Mouse (Mus musculus): ENCODE results near the gene Tyw3. TPM values are rescaled to one million over a fixed set of nuclear protein-coding genes. Genes with fewer than 3 reads are reported as not detected.

Tyw3 gene
- polyA plus RNA-seq, 1 experiment from 2014 or later: 10.7 TPM

DNA sequence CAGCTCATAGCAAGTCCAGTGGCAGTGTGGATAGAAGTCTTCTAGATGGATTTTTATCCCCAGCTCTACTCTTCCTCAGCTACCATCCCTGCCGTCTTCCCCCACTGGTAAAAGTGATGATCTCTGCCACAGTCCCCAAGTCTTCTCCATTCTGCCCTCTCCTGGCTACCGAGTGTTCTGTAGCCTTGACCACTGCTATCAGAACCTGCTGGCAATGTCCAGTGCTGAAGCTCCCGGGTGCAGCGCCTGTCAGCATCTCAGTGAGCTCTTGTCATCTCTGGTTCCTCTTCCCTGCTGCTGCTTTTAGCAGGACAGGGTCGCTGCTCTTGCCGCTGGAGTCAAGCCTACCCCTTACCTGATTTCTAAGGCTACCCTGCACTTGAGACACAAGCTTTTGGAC, 70.3 kb downstream of the Tyw3 start:
- Histone ChIP-seq H3K36me3 (ENCODE audit: control insufficient read depth, insufficient read depth, low read length) (no peaks in the 10 kb centered on the region), H3K27ac (ENCODE audit: low read depth, low read length) (no peak overlapping the region), H3K9me3 (ENCODE audit: control insufficient read depth, low read length) (no peaks in the 10 kb centered on the region), H3K4me3 (ENCODE audit: low read depth, low read length) (no peak overlapping the region), H3K27me3 (replicated peaks; ENCODE audit: control insufficient read depth, insufficient read depth, low read length) (no peaks in the 10 kb centered on the region), H3K4me2 (no peak overlapping the region), H3K4me1 (replicated peaks; ENCODE audit: control insufficient read depth, insufficient read depth, low read length) (no peaks in the 10 kb centered on the region), H3K9ac (ENCODE audit: low read depth, low read length) (no peak overlapping the region)
- WGBS: 32% methylated on average over 6 of the region's 6 CpGs
- ATAC-seq (replicated peaks; ENCODE audit: low FRiP score) (no peak), DNase-seq (ENCODE audit: low spot score) (no peak)

Other genes with a start within 250 kb of the Tyw3 start
- gene Cryz, start 393 bp downstream of the Tyw3 start, polyA plus RNA-seq (2014; fragmentation: Nextera tagmentation; extraction: Ambion mirVana): 22.0 and 24.7 TPM in 2 replicates
- gene Erich3, start 66.8 kb upstream of the Tyw3 start, polyA plus RNA-seq (2014; fragmentation: Nextera tagmentation; extraction: Ambion mirVana): not detected in 2 replicates

Data from liver, embryonic 11.5 days (tissue).